Mouse (Mus musculus) G1E (cell line): ENCODE measurements around the gene Commd2.

ENCODE experiments used
- CTCF ChIP-seq: IDR thresholded peaks from 2 replicates; pipeline ENCODE4 v1.5.1; 2012; ENCODE audit warnings: low read depth, low read length, inconsistent platforms, mixed read lengths
- GATA1 ChIP-seq: IDR thresholded peaks from 2 replicates; pipeline ENCODE4 v1.6.1; 2012; ENCODE audit warnings: borderline replicate concordance, low read length, inconsistent platforms, mixed read lengths
- POLR2AphosphoS5 ChIP-seq: IDR thresholded peaks from 2 replicates; pipeline ENCODE4 v1.6.1; 2012; ENCODE audit warnings: low read depth, low read length, inconsistent platforms; ENCODE audit not compliant: insufficient replicate concordance
- TAL1 ChIP-seq: conservative IDR thresholded peaks from 2 replicates; pipeline ENCODE4 v1.6.1; 2012; ENCODE audit warnings: low read depth, low read length, inconsistent platforms, mixed read lengths

GRCm38 (mm10) chr3:57651231-57651864, at the start of gene Commd2:
- no peak for TF ChIP-seq CTCF
- TF ChIP-seq GATA1: no peak
- no peak for TF ChIP-seq POLR2AphosphoS5
- TF ChIP-seq TAL1: no peak
